Mouse (Mus musculus): ENCODE measurements around the gene Fcor.
A peak's percentile ranks its signal among the peaks of the same experiment; 100 is the strongest.

Fcor gene

DNA sequence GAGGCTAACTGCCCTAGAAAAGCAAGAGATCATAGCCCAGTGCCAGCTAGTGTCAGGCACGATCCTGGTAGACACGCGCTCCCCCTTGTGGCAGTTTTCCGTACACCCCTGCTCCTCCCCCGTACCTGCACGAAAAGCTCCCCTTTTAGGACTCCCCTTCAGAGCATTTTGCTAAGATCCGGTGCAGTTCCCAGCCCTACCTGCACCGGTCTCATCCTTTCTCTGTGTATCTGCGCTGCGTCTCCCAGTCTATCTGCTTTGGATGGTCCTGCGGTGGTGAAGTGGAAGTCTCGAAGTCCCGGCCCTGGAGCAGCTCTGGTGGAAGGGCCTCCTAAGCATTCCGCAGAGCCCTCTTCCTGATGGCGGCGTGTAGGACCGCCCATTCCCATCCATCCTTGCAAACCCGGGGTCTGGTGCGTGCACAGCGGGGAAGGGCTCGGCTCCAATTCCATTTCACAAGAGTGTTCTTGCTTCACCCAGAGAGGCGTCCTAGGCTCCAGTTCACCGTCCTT is at the start of gene Fcor:
TSS of gene Fcor (minus strand) at position 383 of the 512 bp plus-strand sequence.
- peak; percentile 88 for DNase-seq

- DNase-seq, result no peak
Observed at GRCm38 (mm10) chr8:3721041-3721440, 48.9 kb upstream of the Fcor start.

- DNase-seq, result no peak
Observed at GRCm38 (mm10) chr8:3720551-3720950, 48.4 kb upstream of the Fcor start, which contains the start of gene Clec4g. Clec4g (minus strand) TSS chr8:3720651.

DNA sequence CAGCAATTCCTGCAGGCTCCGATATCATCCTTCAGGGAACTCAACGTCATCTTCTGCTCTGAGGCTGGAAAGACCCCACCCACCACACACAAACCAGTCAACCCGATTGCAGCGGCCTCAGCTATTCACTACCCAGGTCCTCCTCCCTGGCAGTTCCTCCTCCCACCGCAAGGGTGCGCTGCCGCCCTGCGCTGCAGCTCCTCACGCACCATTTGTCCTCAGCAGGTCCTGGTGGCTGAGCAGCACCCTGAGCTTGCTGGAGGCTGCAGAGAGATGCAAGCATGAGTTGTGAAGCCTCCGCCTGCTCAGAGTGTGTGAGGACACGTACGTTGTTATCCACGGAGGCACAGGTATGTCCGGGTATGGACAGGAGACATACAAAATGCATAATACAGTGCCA is 46.4 kb upstream of the Fcor start:
- DNase-seq, result peak; percentile 67

DNA sequence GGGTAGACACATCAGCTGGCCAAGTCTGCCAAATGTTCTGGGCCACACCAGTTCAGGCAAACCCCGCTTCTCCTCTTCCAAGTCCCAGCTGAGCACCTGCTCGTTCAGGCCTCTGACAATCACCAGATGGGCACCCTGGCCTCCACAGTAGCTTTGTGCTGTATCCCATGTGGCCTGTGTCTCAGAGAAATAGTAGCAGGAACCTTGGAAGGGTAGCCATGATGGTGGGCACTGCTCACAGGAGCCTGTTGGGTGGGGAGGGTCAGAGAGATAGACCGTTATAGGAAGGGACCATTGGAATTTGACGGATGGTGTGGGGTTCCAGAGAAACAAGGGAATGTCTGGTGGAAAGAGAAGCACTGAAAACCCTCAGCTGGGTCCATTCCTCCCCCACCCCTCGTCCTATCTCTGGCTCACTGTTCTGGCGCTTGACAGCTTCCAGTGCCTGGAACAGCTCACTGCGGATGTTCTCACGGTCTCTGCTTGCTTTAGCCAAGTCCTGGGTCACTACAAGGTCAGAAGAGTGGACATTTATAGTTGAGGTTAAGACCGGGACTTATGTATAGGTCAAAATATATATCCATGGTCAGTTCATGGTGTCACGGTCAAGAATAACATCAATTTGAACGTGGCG is 45.3 kb upstream of the Fcor start:
- DNase-seq, result no peak

DNA sequence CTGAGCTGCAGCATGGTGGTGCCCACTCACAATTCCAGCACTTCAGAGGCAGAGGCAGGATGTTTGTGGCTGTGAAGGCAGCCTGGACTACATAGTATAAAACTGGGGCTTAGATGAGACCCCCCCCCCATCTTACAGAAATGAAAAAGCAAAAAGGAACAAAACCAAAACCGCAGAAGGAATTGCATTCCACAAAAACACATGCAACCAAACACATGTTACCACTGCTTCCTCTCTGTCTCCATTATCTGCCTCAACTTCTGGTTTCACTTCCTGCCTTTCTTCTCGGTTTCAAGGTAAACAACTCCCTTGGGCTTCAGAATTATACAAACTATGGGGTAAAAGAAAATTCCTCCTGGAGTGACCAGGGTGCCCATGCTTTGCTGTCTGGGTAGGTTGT is 39.5 kb upstream of the Fcor start:
- DNase-seq, result no peak

DNA sequence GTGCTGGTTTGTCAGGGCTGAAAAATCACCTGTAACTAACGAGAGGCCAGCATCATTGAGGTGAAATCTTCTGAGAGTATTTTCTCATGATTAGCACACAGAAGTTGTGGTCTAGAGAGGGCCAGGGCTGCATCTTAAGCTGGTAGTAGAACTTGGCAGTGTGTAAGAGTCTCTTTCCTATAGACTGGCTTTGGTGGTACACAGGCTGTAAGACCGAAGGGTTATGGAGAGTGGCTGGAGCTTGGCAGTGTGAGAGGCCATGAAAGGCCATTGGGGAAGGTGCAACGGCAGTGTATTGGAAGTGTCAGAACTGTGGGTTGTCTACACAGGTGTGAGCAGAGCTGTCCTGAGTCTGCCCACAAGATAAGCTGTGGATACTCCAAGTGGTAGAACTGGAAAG is 38.1 kb upstream of the Fcor start:
- DNase-seq, result no peak

- no peak for DNase-seq
Observed at GRCm38 (mm10) chr8:3707611-3708010, 35.4 kb upstream of the Fcor start.

DNA sequence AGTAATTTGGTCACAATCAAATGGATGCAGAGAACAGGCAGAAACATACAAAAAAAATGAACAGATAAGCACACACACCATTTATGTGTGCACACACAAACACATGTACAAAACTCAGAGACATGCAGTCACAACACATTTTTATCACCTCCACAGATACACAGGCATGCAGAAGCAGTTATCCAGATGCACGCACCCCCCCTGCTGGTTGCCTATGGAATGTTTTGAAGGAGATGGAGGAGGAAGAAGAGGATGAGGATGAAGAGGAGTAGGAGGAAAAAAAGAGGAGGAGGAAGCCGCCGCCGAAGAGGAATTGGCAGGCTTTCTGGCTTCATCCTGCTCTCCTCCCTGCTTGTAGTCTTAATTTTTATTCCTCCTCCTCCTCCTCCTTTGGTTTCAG is 33.5 kb upstream of the Fcor start:
- DNase-seq, result no peak

- DNase-seq, result no peak
Observed at GRCm38 (mm10) chr8:3701491-3701890, 29.3 kb upstream of the Fcor start.

DNA sequence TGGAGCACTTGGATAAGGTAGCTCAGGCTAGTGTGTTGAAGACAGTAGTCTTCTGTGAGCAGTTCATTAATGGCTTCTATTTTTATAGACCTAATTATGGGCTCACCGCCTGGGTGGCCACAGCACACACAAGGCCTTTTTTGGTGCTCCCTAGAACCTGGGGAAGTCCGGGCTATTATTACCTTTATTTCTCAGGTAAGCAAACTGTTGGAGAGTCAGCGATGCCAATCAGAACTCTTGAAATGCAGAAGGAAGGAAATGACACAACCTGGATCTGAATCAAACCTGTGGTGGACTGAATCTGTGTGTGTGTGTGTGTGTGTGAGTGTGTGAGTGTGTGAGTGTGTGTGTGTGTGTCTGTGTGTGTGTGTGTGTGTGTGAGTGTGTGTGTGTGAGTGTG is 22.0 kb upstream of the Fcor start, which contains the start of gene Fcer2a:
TSS of gene Fcer2a (minus strand) at position 55 of the 400 bp plus-strand sequence.
- no peak for DNase-seq

GRCm38 (mm10) chr8:3690774-3691173 is 18.6 kb upstream of the Fcor start:
- no peak for DNase-seq

GRCm38 (mm10) chr8:3687537-3687936 is 15.4 kb upstream of the Fcor start:
- no peak for DNase-seq

GRCm38 (mm10) chr8:3685422-3685821 is 13.3 kb upstream of the Fcor start:
- no peak for DNase-seq

DNA sequence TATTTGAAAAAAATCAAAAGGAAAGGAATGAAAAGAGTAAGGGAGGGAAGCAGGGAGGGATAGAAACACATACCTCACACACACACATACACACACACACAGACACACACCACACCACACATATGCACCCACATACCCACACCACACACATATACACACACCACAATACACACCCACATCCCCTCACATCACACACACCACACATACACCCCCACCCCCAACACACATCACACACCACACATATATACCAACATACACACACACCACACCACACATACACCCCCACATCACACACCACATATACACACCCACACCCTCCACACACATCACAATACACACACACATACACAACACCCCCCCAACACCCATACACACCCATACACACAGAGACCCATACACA is 12.4 kb upstream of the Fcor start:
- DNase-seq, result no peak

GRCm38 (mm10) chr8:3683408-3684176 is 11.4 kb upstream of the Fcor start:
- no peak for DNase-seq

- no peak for DNase-seq
Observed at GRCm38 (mm10) chr8:3682435-3682834, 10.3 kb upstream of the Fcor start.

- DNase-seq, result no peak
Observed at GRCm38 (mm10) chr8:3679656-3680055, 7.5 kb upstream of the Fcor start.

DNA sequence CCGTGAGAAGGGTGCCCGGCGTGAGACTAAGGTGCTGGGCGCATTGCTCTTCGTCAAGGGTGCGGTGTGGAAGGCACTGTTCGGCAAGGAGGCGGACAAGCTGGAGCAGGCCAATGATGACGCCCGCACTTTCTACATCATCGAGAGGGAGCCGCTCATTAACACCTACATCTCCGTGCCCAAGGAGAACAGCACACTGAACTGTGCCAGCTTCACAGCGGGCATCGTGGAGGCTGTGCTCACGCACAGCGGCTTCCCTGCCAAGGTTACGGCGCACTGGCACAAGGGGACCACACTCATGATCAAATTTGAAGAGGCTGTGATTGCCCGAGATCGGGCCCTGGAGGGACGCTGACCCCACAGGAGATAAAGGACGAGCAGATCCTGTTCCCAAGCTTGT is 7.1 kb upstream of the Fcor start:
- no peak for DNase-seq

DNA sequence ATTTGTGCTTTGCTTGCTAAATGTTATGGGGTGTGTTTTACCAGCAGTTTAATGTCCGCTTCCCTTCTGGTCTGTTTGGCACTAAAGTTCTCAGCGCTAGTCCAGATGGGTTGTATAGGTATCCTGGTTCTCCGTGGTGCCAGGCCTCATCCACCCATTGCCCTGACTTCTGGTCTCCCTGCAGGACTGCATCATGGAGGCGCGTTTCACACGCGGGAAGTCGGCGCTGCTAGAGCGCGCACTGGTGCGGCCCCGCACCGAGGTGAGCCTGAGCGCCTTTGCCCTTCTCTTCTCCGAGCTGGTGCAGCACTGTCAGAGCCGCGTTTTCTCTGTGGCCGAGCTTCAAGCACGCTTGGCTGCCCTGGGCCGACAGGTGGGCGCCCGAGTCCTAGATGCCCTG is 6.7 kb upstream of the Fcor start:
- no peak for DNase-seq

DNA sequence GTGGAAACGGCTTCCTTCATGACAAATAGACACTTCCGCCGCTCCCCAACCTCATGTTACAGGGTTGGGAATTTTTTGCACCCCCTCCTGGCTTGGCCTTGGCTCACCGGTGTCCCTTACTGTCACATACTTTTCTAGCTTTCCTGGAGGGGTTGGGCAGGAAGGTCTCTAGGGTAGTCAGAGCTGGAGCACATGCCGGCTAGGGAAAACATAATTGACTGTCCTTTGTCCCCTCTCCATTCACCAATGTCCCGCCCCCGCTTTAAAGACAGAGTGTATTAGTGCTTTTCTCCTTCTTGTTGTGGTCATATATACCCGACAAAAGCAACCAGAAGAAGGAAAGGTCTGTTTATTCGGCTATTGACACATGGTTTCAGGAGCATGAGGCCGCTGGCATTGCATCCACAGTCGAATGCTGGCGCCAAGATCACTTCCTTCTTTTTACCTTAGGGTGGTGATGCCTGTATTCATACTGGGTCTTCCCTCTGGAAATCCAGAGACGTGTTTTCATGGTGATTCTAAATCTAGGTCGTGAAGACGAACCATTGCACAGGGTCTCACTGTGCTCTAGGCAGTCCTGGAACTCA is 4.9 kb upstream of the Fcor start:
- peak; percentile 12 for DNase-seq

GRCm38 (mm10) chr8:3676131-3676992 is 4.2 kb upstream of the Fcor start, which contains the start of gene Trappc5:
Trappc5 (plus strand) TSS chr8:3676299.
- DNase-seq, result peak; percentile 96

DNA sequence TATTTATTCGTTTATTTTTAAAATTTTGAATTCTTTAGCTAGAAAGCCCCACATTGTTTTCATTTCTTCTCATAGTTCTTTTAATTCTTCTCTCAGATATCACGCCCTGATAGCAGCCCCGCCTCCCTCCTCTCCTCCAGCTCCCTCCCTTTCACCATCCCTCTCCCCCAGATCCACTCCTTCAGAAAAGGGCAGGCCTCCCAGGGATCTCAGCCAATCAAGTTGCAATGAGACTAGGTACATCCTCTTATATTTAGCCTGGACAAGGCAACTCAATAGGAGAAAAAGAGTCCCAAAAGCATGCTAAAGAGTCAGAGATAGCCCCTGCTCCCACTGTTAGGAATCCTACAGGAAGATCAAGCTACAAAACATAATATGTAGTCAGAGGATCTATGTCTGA is 2.5 kb upstream of the Fcor start:
- DNase-seq, result no peak

Measured in embryo, embryonic 11 days (tissue).